9 mouse cellular contexts compared by ENCODE assay signal in the genomic region with DNA sequence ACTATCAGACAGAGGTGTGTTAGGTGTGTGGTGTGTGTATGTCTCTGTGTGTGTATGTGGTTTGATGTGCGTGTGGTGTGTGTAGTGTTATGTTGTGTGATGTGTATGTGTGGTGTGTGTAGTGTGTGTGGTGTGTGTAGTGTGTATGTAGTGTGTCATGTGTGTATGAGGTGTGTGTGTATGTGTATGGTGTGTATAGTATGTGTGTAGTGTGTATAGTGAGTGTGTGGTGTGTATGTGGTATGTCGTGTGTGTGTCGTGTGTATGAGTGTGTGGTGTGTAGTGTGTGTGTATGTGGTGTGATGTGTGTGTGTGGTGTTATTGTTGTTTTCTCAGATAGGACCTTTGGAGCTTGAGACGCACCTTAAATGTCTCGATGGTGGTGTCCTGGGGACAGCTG. TPM values are rescaled to one million over a fixed set of nuclear protein-coding genes. Genes with fewer than 3 reads are reported as not detected.
DNase-seq lines count a peak whose midpoint lies in the region; ATAC-seq and TF ChIP-seq lines count a peak whose summit lies in the region.
"Had no signal": no experiment of that assay in that cellular context is flagged by ENCODE, and none has a peak within 500 bp of the region (broad histone marks: within the 10 kb centered on the region; RNA-seq: fewer than 3 reads in every experiment).

No protein-coding gene starts in this region.

- peak overlapping the region; percentile 66; the same call in 1 of the 2 replicates for H3K4me2 ChIP-seq in heart, embryonic 16.5 days (ENCODE audit: low read depth, low read length)
- H3K4me2 ChIP-seq in embryonic facial prominence, embryonic 13.5 days, result peak overlapping the region; percentile 76
- peak overlapping the region; percentile 83 for H3K4me2 ChIP-seq in intestine, embryonic 15.5 days (replicated peaks)
- peak overlapping the region; percentile 67 for H3K4me2 ChIP-seq in midbrain, postnatal 0 days (ENCODE audit: low read depth, low read length, poor library complexity, severe bottlenecking)

- no peak overlapping the region for H3K9ac ChIP-seq in heart, embryonic 16.5 days (ENCODE audit: low read length)
- H3K9ac ChIP-seq in embryonic facial prominence, embryonic 13.5 days, result no peak overlapping the region
- H3K9ac ChIP-seq in intestine, embryonic 15.5 days, result no peak overlapping the region
- no peak overlapping the region for H3K9ac ChIP-seq in midbrain, postnatal 0 days (replicated peaks; ENCODE audit: low read length, poor library complexity, severe bottlenecking)

- no peaks in the 10 kb centered on the region for H3K27me3 ChIP-seq in heart, embryonic 16.5 days (ENCODE audit: control insufficient read depth, insufficient read depth, low read length)
- no peaks in the 10 kb centered on the region for H3K27me3 ChIP-seq in embryonic facial prominence, embryonic 13.5 days
- H3K27me3 ChIP-seq in intestine, embryonic 15.5 days (replicated peaks), result no peaks in the 10 kb centered on the region
- H3K27me3 ChIP-seq in midbrain, postnatal 0 days (ENCODE audit: insufficient read depth, low read length), result no peaks in the 10 kb centered on the region

- H3K4me1 ChIP-seq in heart, embryonic 16.5 days (ENCODE audit: control insufficient read depth, insufficient read depth, low read length), result peaks cover 9% of the 10 kb centered on the region
- peaks cover 9% of the 10 kb centered on the region for H3K4me1 ChIP-seq in embryonic facial prominence, embryonic 13.5 days
- H3K4me1 ChIP-seq in intestine, embryonic 15.5 days (replicated peaks), result peaks cover 7% of the 10 kb centered on the region; the same call in 1 of the 2 replicates
- H3K4me1 ChIP-seq in midbrain, postnatal 0 days (ENCODE audit: insufficient read depth, low read length), result peaks cover 2% of the 10 kb centered on the region; the same call in 1 of the 2 replicates

- no peaks in the 10 kb centered on the region for H3K36me3 ChIP-seq in heart, embryonic 16.5 days (ENCODE audit: control insufficient read depth, insufficient read depth)
- H3K36me3 ChIP-seq in embryonic facial prominence, embryonic 13.5 days, result peaks cover 4% of the 10 kb centered on the region; the same call in 1 of the 2 replicates
- H3K36me3 ChIP-seq in intestine, embryonic 15.5 days, result no peaks in the 10 kb centered on the region
- no peaks in the 10 kb centered on the region for H3K36me3 ChIP-seq in midbrain, postnatal 0 days (ENCODE audit: insufficient read depth, low read length)

- no peak for ATAC-seq in heart, embryonic 16.5 days (replicated peaks; ENCODE audit: extremely low read depth, insufficient read depth, low FRiP score)
- ATAC-seq in embryonic facial prominence, embryonic 13.5 days (ENCODE audit: insufficient number of reproducible peaks, insufficient read depth, low FRiP score, low TSS enrichment, low read depth), result no peak
- no peak; the same call in 1 of the 2 replicates for ATAC-seq in intestine, embryonic 15.5 days
- peak; percentile 28; the same call in 1 of the 2 replicates for ATAC-seq in midbrain, postnatal 0 days (ENCODE audit: low FRiP score)

- H3K4me3 ChIP-seq in heart, embryonic 16.5 days (ENCODE audit: low read length), result no peak overlapping the region
- H3K4me3 ChIP-seq in embryonic facial prominence, embryonic 13.5 days, result peak overlapping the region; percentile 70
- H3K4me3 ChIP-seq in intestine, embryonic 15.5 days (replicated peaks), result peak overlapping the region; percentile 75
- H3K4me3 ChIP-seq in midbrain, postnatal 0 days (ENCODE audit: low read depth, low read length), result peak overlapping the region; percentile 70; the same call in 1 of the 2 replicates

- WGBS in heart, embryonic 16.5 days, result 83% methylated on average over 5 of the region's 5 CpGs
- WGBS in embryonic facial prominence, embryonic 13.5 days, result 80% methylated on average over 5 of the region's 5 CpGs
- 82% methylated on average over 5 of the region's 5 CpGs for WGBS in intestine, embryonic 15.5 days
- 83% methylated on average over 5 of the region's 5 CpGs for WGBS in midbrain, postnatal 0 days

- TF ChIP-seq CTCF in midbrain, postnatal 0 days (IDR thresholded peaks at IDR 0.05), result no peak

- no peak overlapping the region for H3K27ac ChIP-seq in heart, embryonic 16.5 days (ENCODE audit: low read length)
- H3K27ac ChIP-seq in embryonic facial prominence, embryonic 13.5 days, result no peak overlapping the region
- H3K27ac ChIP-seq in intestine, embryonic 15.5 days, result no peak overlapping the region
- no peak overlapping the region for H3K27ac ChIP-seq in midbrain, postnatal 0 days (ENCODE audit: low read depth, low read length)

- no peaks in the 10 kb centered on the region for H3K9me3 ChIP-seq in heart, embryonic 16.5 days (replicated peaks; ENCODE audit: control insufficient read depth, low read length)
- H3K9me3 ChIP-seq in embryonic facial prominence, embryonic 13.5 days, result no peaks in the 10 kb centered on the region
- H3K9me3 ChIP-seq in intestine, embryonic 15.5 days, result no peaks in the 10 kb centered on the region
- no peaks in the 10 kb centered on the region for H3K9me3 ChIP-seq in midbrain, postnatal 0 days (ENCODE audit: low read length)

- no peak for DNase-seq in heart, adult 18-20 months
- no peak for DNase-seq in midbrain, postnatal 0 days (ENCODE audit: low spot score)
- DNase-seq in c-Kit-positive CD71-positive TER-119-positive erythroid progenitor cells, embryonic 14.5 days (ENCODE audit: low spot score), result no peak
- DNase-seq in right cerebral cortex, adult 2 months (ENCODE audit: low spot score in 2 of 2), result no peak
- no peak for DNase-seq in adrenal gland, postnatal 14 days

RNA-seq across cellular contexts. Expression of a gene that starts 19.0 kb away (rescaled TPM):
- 31.3 and 31.8 TPM in 2 replicates for polyA plus RNA-seq in heart, embryonic 16.5 days (2015; fragmentation: Nextera tagmentation; extraction: Ambion mirVana)
- total RNA-seq in heart, adult 18-20 months (2021), result 10 to 100 TPM; 64.5 to 64.6 TPM
- polyA plus RNA-seq in embryonic facial prominence, embryonic 13.5 days (2015; fragmentation: Nextera tagmentation; extraction: Ambion mirVana), result 38.3 and 43.2 TPM in 2 replicates
- 26.0 and 26.4 TPM in 2 replicates for polyA plus RNA-seq in intestine, embryonic 15.5 days (2015; fragmentation: Nextera tagmentation; extraction: Ambion mirVana)
- total RNA-seq in midbrain, postnatal 0 days (2014; rRNA removed), result 47.6 and 49.4 TPM in 2 replicates
- 36.4 and 39.4 TPM in 2 replicates for polyA plus RNA-seq in midbrain, postnatal 0 days (2015; fragmentation: Nextera tagmentation; extraction: Ambion mirVana)
- total RNA-seq in adrenal gland, postnatal 14 days (2021), result 26.7 and 28.5 TPM in 2 replicates

RNA-seq across cellular contexts. Expression of a gene that starts 31.1 kb away (rescaled TPM):
- 4.6 and 6.9 TPM in 2 replicates for polyA plus RNA-seq in heart, embryonic 16.5 days (2015; fragmentation: Nextera tagmentation; extraction: Ambion mirVana)
- under 1 TPM; 0.22 to 0.26 TPM for total RNA-seq in heart, adult 18-20 months (2021)
- 40.1 and 47.9 TPM in 2 replicates for polyA plus RNA-seq in embryonic facial prominence, embryonic 13.5 days (2015; fragmentation: Nextera tagmentation; extraction: Ambion mirVana)
- polyA plus RNA-seq in intestine, embryonic 15.5 days (2015; fragmentation: Nextera tagmentation; extraction: Ambion mirVana), result 59.1 and 63.8 TPM in 2 replicates
- 3,827 and 3,963 TPM in 2 replicates for total RNA-seq in midbrain, postnatal 0 days (2014; rRNA removed)
- 1,921 and 2,058 TPM in 2 replicates for polyA plus RNA-seq in midbrain, postnatal 0 days (2015; fragmentation: Nextera tagmentation; extraction: Ambion mirVana)
- total RNA-seq in adrenal gland, postnatal 14 days (2021), result 7.3 and 32.4 TPM in 2 replicates

RNA-seq across cellular contexts. Expression of a gene that starts 35.4 kb away (rescaled TPM):
- 44.3 and 44.6 TPM in 2 replicates for polyA plus RNA-seq in heart, embryonic 16.5 days (2015; fragmentation: Nextera tagmentation; extraction: Ambion mirVana)
- 10 to 100 TPM; 72.1 to 72.9 TPM for total RNA-seq in heart, adult 18-20 months (2021)
- 52.8 and 54.4 TPM in 2 replicates for polyA plus RNA-seq in embryonic facial prominence, embryonic 13.5 days (2015; fragmentation: Nextera tagmentation; extraction: Ambion mirVana)
- polyA plus RNA-seq in intestine, embryonic 15.5 days (2015; fragmentation: Nextera tagmentation; extraction: Ambion mirVana), result 43.4 and 51.2 TPM in 2 replicates
- 15.0 and 22.1 TPM in 2 replicates for total RNA-seq in midbrain, postnatal 0 days (2014; rRNA removed)
- polyA plus RNA-seq in midbrain, postnatal 0 days (2015; fragmentation: Nextera tagmentation; extraction: Ambion mirVana), result 40.8 and 43.5 TPM in 2 replicates
- 63.9 and 69.6 TPM in 2 replicates for total RNA-seq in adrenal gland, postnatal 14 days (2021)

RNA-seq across cellular contexts. Expression of a gene that starts 35.4 kb away (rescaled TPM):
- polyA plus RNA-seq in heart, embryonic 16.5 days (2015; fragmentation: Nextera tagmentation; extraction: Ambion mirVana), result 0.04 and 0.13 TPM in 2 replicates
- not detected for total RNA-seq in heart, adult 18-20 months (2021)
- 0.14 and 0.17 TPM in 2 replicates for polyA plus RNA-seq in embryonic facial prominence, embryonic 13.5 days (2015; fragmentation: Nextera tagmentation; extraction: Ambion mirVana)
- 0.04 TPM in 1 of 2 replicates, not detected in the other for polyA plus RNA-seq in intestine, embryonic 15.5 days (2015; fragmentation: Nextera tagmentation; extraction: Ambion mirVana)
- total RNA-seq in midbrain, postnatal 0 days (2014; rRNA removed), result 0.22 TPM in 1 of 2 replicates, not detected in the other
- 0.09 TPM in 1 of 2 replicates, not detected in the other for polyA plus RNA-seq in midbrain, postnatal 0 days (2015; fragmentation: Nextera tagmentation; extraction: Ambion mirVana)
- total RNA-seq in adrenal gland, postnatal 14 days (2021), result not detected in 2 replicates
- polyA plus RNA-seq: gonadal fat pad, adult 2 months had no signal

Comparison
In these comparisons a context has a peak if more than half of its experiments do, and no peak if none do; other contexts are left out.
1. RNA of a gene that starts 31.1 kb away (polyA plus RNA-seq): 1,921 to 2,058 TPM in midbrain, postnatal 0 days; 59.1 to 63.8 TPM in intestine, embryonic 15.5 days, 40.1 to 47.9 TPM in embryonic facial prominence, embryonic 13.5 days and 4.6 to 6.9 TPM in heart, embryonic 16.5 days; every median in the first group is over 10 times any median in the second.
2. Peak in every context shown above with its lines, with median percentiles within 50 percentile points of each other: H3K4me2 ChIP-seq.